In the genomic region with DNA sequence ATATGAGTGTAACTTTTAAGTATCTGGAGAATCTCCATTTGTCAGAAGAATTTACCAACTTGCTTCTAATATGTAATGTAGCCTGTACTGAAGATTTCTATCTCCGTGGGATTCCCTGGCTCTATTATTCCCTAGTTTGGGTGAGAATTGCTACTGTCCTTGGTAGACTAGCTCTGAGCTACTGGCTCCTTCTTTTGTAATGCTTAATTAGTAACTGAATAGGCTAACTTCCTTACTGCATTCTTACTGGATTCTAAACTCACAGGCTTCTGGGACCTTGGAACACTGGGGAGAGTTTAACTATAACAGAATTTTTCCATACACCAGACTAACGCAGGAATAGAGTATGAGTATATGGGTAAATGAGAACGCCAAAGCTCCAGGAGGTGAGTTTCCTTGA, we compare ENCODE assay signal across 16 mouse cellular contexts. TPM values are rescaled to one million over a fixed set of nuclear protein-coding genes. Genes with fewer than 3 reads are reported as not detected.
A peak's percentile ranks its signal among the peaks of the same experiment; 100 is the strongest.
DNase-seq lines count a peak whose midpoint lies in the region; ATAC-seq and TF ChIP-seq lines count a peak whose summit lies in the region.
"Not testable (repeated sequence)": the region's sequence is repeated elsewhere in the genome, so short reads cannot be mapped to it uniquely, and the experiment has no call there.
"Had no signal": no experiment of that assay in that cellular context is flagged by ENCODE, and none has a peak within 500 bp of the region (broad histone marks: within the 10 kb centered on the region; RNA-seq: fewer than 3 reads in every experiment).

No protein-coding gene starts in this region.

- DNase-seq in ES-E14 (ENCODE audit: low read depth, low spot score) (peak; percentile 36), ZHBTc4 (ENCODE audit: low read depth, low spot score) (peak; percentile 61)
- peak; percentile 31 for DNase-seq in kidney, adult 2 months
- peak; percentile 4 for DNase-seq in kidney, postnatal 14 days

- not testable (repeated sequence) for ATAC-seq in kidney, embryonic 15.5 days (replicated peaks; ENCODE audit: low FRiP score)

- not testable (repeated sequence) for TF ChIP-seq EP300 in ES-Bruce4 (IDR thresholded peaks at IDR 0.05; ENCODE audit: insufficient read depth, low read depth, low read length)

- 33% methylated on average over 3 of the region's 3 CpGs for WGBS in kidney, adult 2 months
- WGBS in kidney, embryonic 15.5 days = 42% methylated on average over 3 of the region's 3 CpGs

- not testable (repeated sequence) for H3K4me1 ChIP-seq in ES-Bruce4 (ENCODE audit: control insufficient read depth, insufficient read depth, low read length); ES-E14 (ENCODE audit: control insufficient read depth in 2 of 2, insufficient read depth in 2 of 2, low read length in 2 of 2, poor library complexity in 1 of 2); kidney, adult 2 months (ENCODE audit: control insufficient read depth, insufficient read depth, low read length); kidney, embryonic 15.5 days

- TF ChIP-seq POLR2A in ES-Bruce4 (IDR thresholded peaks at IDR 0.05; ENCODE audit: insufficient read depth, low read length); kidney, adult 2 months (IDR thresholded peaks at IDR 0.05; ENCODE audit: low read depth, low read length): not testable (repeated sequence)

- TF ChIP-seq CTCF in ES-Bruce4 (IDR thresholded peaks at IDR 0.05; ENCODE audit: low read depth, low read length); kidney, adult 2 months (conservative IDR thresholded peaks at IDR 0.05; ENCODE audit: insufficient read depth, insufficient read length, low read depth, low read length): not testable (repeated sequence)

- H3K27ac ChIP-seq in ES-Bruce4 (ENCODE audit: insufficient read depth, low read length) = peak overlapping the region; percentile 83; the same call in 1 of the 2 replicates
- not testable (repeated sequence) for H3K27ac ChIP-seq in ES-E14 (ENCODE audit: insufficient read depth, low read depth, low read length, poor library complexity, severe bottlenecking); kidney, adult 2 months (ENCODE audit: insufficient read depth, low read depth, low read length)
- H3K27ac ChIP-seq in kidney, embryonic 15.5 days = 0 out of 2 replicates have a peak overlapping the region, but pooled peaks have one; percentile 2

- H3K36me3 ChIP-seq in ES-Bruce4 (ENCODE audit: control insufficient read depth, insufficient read depth, low read length, poor library complexity, severe bottlenecking); ES-E14 (ENCODE audit: control insufficient read depth, insufficient read depth, low read length, poor library complexity, severe bottlenecking); kidney, adult 2 months (ENCODE audit: control insufficient read depth, insufficient read depth, low read length); kidney, embryonic 15.5 days: not testable (repeated sequence)

- H3K9ac ChIP-seq in ES-Bruce4 (ENCODE audit: low read depth, poor library complexity, severe bottlenecking); ES-E14 (ENCODE audit: insufficient read depth, low read depth, low read length, poor library complexity, severe bottlenecking); kidney, embryonic 15.5 days: not testable (repeated sequence)

- not testable (repeated sequence) for H3K9me3 ChIP-seq in ES-Bruce4 (replicated peaks; ENCODE audit: control insufficient read depth, insufficient read depth, low read length, poor library complexity, severe bottlenecking); ES-E14 (ENCODE audit: control insufficient read depth, insufficient read depth, low read depth, low read length); kidney, embryonic 15.5 days (replicated peaks)

- not testable (repeated sequence) for H3K4me2 ChIP-seq in kidney, embryonic 15.5 days

- in situ Hi-C loops in ES-E14 (cut with MboI; ENCODE audit: low sequenced_read_pairs in 2 of 2, unreplicated experiment in 2 of 2) = not testable (repeated sequence)

- H3K4me3 ChIP-seq in ES-Bruce4 (ENCODE audit: low read depth, low read length); ES-E14 (ENCODE audit: insufficient read depth in 1 of 2, low read depth in 1 of 2, low read length in 2 of 2, poor library complexity in 1 of 2, severe bottlenecking in 1 of 2); kidney, adult 2 months (ENCODE audit: insufficient read depth, low read depth, low read length); kidney, embryonic 15.5 days (replicated peaks): not testable (repeated sequence)

- H3K27me3 ChIP-seq in ES-Bruce4 (ENCODE audit: control insufficient read depth, insufficient read depth, low read length, poor library complexity, severe bottlenecking); kidney, adult 2 months (replicated peaks; ENCODE audit: control insufficient read depth, insufficient read depth, low read length); kidney, embryonic 15.5 days: not testable (repeated sequence)

RNA-seq across cellular contexts. Expression of a gene that starts 34.9 kb away (rescaled TPM):
- polyA plus RNA-seq in ES-Bruce4 (2011; ENCODE audit: insufficient read depth, insufficient read length, low read depth, missing spikeins) = 15.1 and 17.1 TPM in 2 replicates
- total RNA-seq in ES-E14 (2012; rRNA removed) = 1.6 and 1.7 TPM in 2 replicates
- polyA plus RNA-seq in kidney, adult 2 months (2012; rRNA removed) = 2.8 and 3.4 TPM in 2 replicates
- polyA plus RNA-seq in kidney, embryonic 15.5 days (2015; fragmentation: Nextera tagmentation; extraction: Ambion mirVana) = 2.8 and 2.9 TPM in 2 replicates
- total RNA-seq: adrenal gland, postnatal 25 days had no signal
- polyA plus RNA-seq: adrenal gland, adult 2 months had no signal

RNA-seq across cellular contexts. Expression of a gene that starts 42.0 kb away (rescaled TPM):
- not detected in 2 replicates for polyA plus RNA-seq in ES-Bruce4 (2011; ENCODE audit: insufficient read depth, insufficient read length, low read depth, missing spikeins)
- total RNA-seq in ES-E14 (2012; rRNA removed) = not detected in 2 replicates
- polyA plus RNA-seq in kidney, adult 2 months (2012; rRNA removed) = 41.4 and 56.0 TPM in 2 replicates
- polyA plus RNA-seq in kidney, embryonic 15.5 days (2015; fragmentation: Nextera tagmentation; extraction: Ambion mirVana) = 31.1 and 33.6 TPM in 2 replicates
- total RNA-seq: adrenal gland, adult 2 months; adrenal gland, postnatal 10 days; adrenal gland, postnatal 25 days; common myeloid progenitor, adult 5-6 weeks; MEL had no signal
- polyA plus RNA-seq: embryonic facial prominence, embryonic 11.5 days; embryonic facial prominence, embryonic 13.5 days; embryonic facial prominence, embryonic 15.5 days; erythroblast, embryonic 14.5 days; forebrain, embryonic 10.5 days had no signal

Comparison
In these comparisons a context has a peak if more than half of its experiments do, and no peak if none do; other contexts are left out.
1. DNase-seq: peak in every context shown above with its lines; median percentile 61 in ZHBTc4; 36 in ES-E14; 31 in kidney, adult 2 months; 4 in kidney, postnatal 14 days.
2. RNA of a gene that starts 42.0 kb away (polyA plus RNA-seq): 41.4 to 56.0 TPM in kidney, adult 2 months and 31.1 to 33.6 TPM in kidney, embryonic 15.5 days; not detected in ES-Bruce4; every median in the first group is over 10 times any median in the second.